Mouse (Mus musculus) layer of hippocampus, postnatal 25 days (tissue): ENCODE data around the gene Gldn. TPM values are rescaled to one million over a fixed set of nuclear protein-coding genes. Genes with fewer than 3 reads are reported as not detected.

Experiments used
- total RNA-seq, 2 experiments: library from RNA; stranded (reverse); gene quantifications; 2 replicates each; pipeline ENCODE4 v1.2.3; 2021

Gldn gene
- total RNA-seq, 2 experiments from 2014 or later, result 0.81 to 1.4 TPM

Other genes with a start within 250 kb of the Gldn start
- gene Tnfaip8l3, start 218.1 kb upstream of the Gldn start, total RNA-seq, result 10 to 100 TPM; 27.7 to 29.1 TPM
- gene Cyp19a1, start 18.4 kb upstream of the Gldn start, total RNA-seq, result under 1 TPM in 1 of 2 experiments, not detected in 1; 0.19 TPM
- gene Dmxl2, start 215.1 kb downstream of the Gldn start, total RNA-seq, result 100 to 1,000 TPM; 187 to 212 TPM